Mouse (Mus musculus) bone marrow, adult 2 months (tissue): ENCODE results near the gene Gm5624. TPM values are rescaled to one million over a fixed set of nuclear protein-coding genes. Genes with fewer than 3 reads are reported as not detected.
"Not testable (repeated sequence)": the region's sequence is repeated elsewhere in the genome, so short reads cannot be mapped to it uniquely, and the experiment has no call there.

ENCODE experiments used
- H3K27ac ChIP-seq: fragments of 200-500 bp; 2 replicates; pipeline ENCODE4 v1.5.1; 2012; ENCODE audit warnings: low read depth, mild to moderate bottlenecking, control low read depth, inconsistent platforms, low read length; ENCODE audit not compliant: control insufficient read depth, poor library complexity, insufficient read depth
- H3K4me1 ChIP-seq: fragments of 200-500 bp; 2 replicates; pipeline ENCODE4 v1.6.1; 2011; ENCODE audit warnings: low read length; ENCODE audit not compliant: control insufficient read depth, insufficient read depth
- H3K4me3 ChIP-seq: fragments of 200-500 bp; replicated peaks from 2 replicates; pipeline ENCODE3; 2011; ENCODE audit warnings: mild to moderate bottlenecking, low read depth, low read length, control low read depth; ENCODE audit not compliant: control insufficient read depth
- WGBS: fragments of 180-500 bp; shearing (Covaris S2); methylation state at CpG from one replicate; pipeline ENCODE4 v1.1.7; 2018; 5-methylcytosine and 5-hydroxymethylcytosine counted together
- polyA plus RNA-seq: library from polyadenylated mRNA; stranded (reverse); fragments of >200 nt; gene quantifications from 2 replicates; pipeline ENCODE4 v1.2.4, GENCODE M21; 2011; ENCODE audit warnings: low replicate concordance; ENCODE audit not compliant: missing spikeins, insufficient read depth, insufficient read length

The Gm5624 gene
- not detected in 2 replicates for polyA plus RNA-seq

DNA sequence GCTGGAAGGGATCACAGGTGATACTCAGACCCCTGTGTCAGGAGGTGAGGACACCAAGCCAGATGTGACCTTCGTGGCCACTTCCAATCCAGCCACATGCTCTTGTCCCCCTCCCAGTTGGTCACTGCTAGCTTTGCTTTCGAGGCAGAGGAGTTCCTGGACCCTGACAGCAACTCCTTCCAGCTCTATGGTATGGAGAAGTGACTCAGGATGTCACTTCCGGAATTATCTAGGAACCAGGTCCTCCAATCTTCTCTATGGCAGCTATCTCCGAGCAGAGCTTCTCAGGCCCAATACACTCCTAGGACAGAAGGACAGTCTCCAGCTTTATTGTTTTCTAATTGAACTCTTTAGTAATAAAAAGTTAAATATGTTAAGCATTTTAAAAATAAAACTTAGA is at the start of gene Gm5624:
TSS of gene Gm5624 (minus strand) at position 202 of the 400 bp plus-strand sequence.
- not testable (repeated sequence) for H3K4me3 ChIP-seq, H3K27ac ChIP-seq, H3K4me1 ChIP-seq
- 63% methylated on average over 4 of the region's 4 CpGs for WGBS

DNA sequence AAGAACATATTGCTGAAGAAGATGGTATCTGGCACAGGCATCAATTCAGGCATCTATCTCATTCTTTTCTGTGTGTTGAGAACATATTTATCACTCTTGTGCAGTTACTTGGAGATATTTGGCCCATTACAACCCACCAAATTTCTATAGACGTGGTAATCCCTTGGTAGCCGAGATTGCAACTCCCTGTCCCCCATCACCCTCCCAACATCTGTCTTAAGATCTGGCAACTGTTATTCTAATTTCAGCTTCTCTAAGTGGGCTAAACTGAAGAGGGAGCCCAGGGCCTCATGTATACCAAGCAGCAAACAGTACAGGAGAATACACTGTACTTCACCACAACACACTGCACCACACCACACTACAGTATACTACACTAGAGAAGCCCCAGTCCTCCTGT is 36.0 kb downstream of the Gm5624 start:
- not testable (repeated sequence) for H3K4me1 ChIP-seq, H3K4me3 ChIP-seq
- 67% methylated on average over 2 of the region's 2 CpGs for WGBS

DNA sequence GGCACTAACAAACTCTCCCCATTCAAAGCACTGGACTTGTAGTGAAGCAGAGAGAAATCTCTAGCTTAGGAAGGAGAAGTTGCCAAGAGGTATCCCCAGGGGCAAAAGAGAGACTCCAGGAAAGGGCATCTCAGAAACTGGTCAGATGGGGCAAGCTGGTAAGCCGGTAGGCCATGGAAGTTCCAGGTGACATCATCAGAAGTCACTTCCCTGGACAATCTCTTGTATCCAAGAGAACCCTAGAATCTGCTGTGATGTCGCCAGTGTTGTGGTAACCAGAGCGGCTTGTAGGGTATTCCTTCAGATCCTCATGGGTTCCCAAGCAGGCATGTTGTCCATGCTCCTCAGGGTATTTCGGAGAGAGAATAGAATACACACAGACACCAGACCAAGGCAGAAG is 44.9 kb downstream of the Gm5624 start, which contains the start of gene Gm8247:
TSS of gene Gm8247 (plus strand) at position 301 of the 400 bp plus-strand sequence.
- H3K4me1 ChIP-seq, H3K27ac ChIP-seq, H3K4me3 ChIP-seq: not testable (repeated sequence)
- 86% methylated on average over 4 of the region's 4 CpGs for WGBS

More for the DNA sequence above, 36.0 kb downstream of the Gm5624 start:
- not testable (repeated sequence) for H3K27ac ChIP-seq

DNA sequence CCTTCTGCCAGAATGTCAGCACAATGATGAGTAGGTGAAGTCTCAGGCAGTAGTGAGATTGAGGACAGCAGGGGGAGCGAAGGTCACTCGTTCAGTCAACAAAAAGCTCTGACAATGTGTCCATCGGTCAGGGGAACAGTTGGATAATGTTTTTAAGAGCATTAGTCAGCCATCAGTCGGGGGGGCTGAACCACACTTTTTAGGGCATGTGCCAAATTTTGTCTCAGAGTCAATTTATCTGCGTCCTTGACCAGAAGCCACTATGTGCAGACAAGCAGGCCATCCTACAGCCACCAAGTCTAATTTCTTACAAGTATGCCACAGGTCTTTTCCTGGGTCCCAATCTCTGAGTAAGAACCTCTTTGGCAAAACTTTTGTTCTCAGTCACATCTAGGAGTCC is 79.8 kb downstream of the Gm5624 start:
- H3K4me1 ChIP-seq, H3K4me3 ChIP-seq, H3K27ac ChIP-seq: not testable (repeated sequence)
- 79% methylated on average over 5 of the region's 5 CpGs for WGBS

DNA sequence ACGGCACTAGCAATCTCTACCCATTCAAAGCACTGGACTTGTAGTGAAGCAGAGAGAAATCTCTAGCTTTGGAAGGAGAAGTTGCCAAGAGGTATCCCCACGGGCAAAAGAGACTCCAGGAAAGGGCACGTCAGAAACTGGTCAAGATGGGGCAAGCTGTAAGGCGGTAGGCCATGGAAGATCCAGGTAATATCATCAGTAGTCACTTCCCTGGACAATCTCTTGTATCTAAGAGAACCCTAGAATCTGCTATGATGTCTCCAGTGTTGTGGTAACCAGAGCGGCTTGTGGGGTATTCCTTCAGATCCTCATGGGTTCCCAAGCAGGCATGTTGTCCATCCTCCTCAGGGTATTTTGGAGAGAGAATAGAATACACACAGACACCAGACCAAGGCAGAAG is 109.8 kb downstream of the Gm5624 start, which contains the start of gene Gm17093:
TSS of gene Gm17093 (plus strand) at position 301 of the 400 bp plus-strand sequence.
- not testable (repeated sequence) for H3K4me3 ChIP-seq, H3K4me1 ChIP-seq, H3K27ac ChIP-seq
- 66% methylated on average over 5 of the region's 5 CpGs for WGBS

Other genes starting within 250 kb of the Gm5624 start
- not detected in 2 replicates for gene Gm3371, start 217.2 kb downstream of the Gm5624 start, polyA plus RNA-seq
- gene Gm8232, start 194.3 kb downstream of the Gm5624 start, polyA plus RNA-seq: not detected in 2 replicates
- not detected in 2 replicates for gene BC061237, start 135.5 kb downstream of the Gm5624 start, polyA plus RNA-seq
- not detected in 2 replicates for gene Gm17093, start 109.7 kb downstream of the Gm5624 start, polyA plus RNA-seq
- not detected in 2 replicates for gene Gm8247, start 44.8 kb downstream of the Gm5624 start, polyA plus RNA-seq
- gene Gm8257, start 78.5 kb upstream of the Gm5624 start, polyA plus RNA-seq: not detected in 2 replicates
- not detected in 2 replicates for gene Gm8267, start 122.4 kb upstream of the Gm5624 start, polyA plus RNA-seq
- not detected in 2 replicates for gene Ptgdr, start 231.4 kb upstream of the Gm5624 start, polyA plus RNA-seq